Mouse (Mus musculus): ENCODE results near the gene Fads3. TPM values are rescaled to one million over a fixed set of nuclear protein-coding genes. Genes with fewer than 3 reads are reported as not detected.

Gene Fads3
- polyA plus RNA-seq, 1 experiment from 2014 or later: 40.7 TPM

Other genes with a start within 250 kb of the Fads3 start
- not detected in 2 replicates for gene Scgb2a2, start 194.0 kb upstream of the Fads3 start, polyA plus RNA-seq (2016; fragmentation: Nextera tagmentation; extraction: Ambion mirVana)
- 82.2 and 83.0 TPM in 2 replicates for gene Incenp, start 142.0 kb upstream of the Fads3 start, polyA plus RNA-seq (2016; fragmentation: Nextera tagmentation; extraction: Ambion mirVana)
- gene Fth1, start 61.0 kb upstream of the Fads3 start, polyA plus RNA-seq (2016; fragmentation: Nextera tagmentation; extraction: Ambion mirVana): 2,254 and 2,412 TPM in 2 replicates
- 0.32 and 0.34 TPM in 2 replicates for gene Best1, start 39.9 kb upstream of the Fads3 start, polyA plus RNA-seq (2016; fragmentation: Nextera tagmentation; extraction: Ambion mirVana)
- 38.0 and 39.7 TPM in 2 replicates for gene Rab3il1, start 39.9 kb upstream of the Fads3 start, polyA plus RNA-seq (2016; fragmentation: Nextera tagmentation; extraction: Ambion mirVana)
- 64.2 and 66.7 TPM in 2 replicates for gene Fads2, start 60.2 kb downstream of the Fads3 start, polyA plus RNA-seq (2016; fragmentation: Nextera tagmentation; extraction: Ambion mirVana)
- 72.1 and 75.0 TPM in 2 replicates for gene Fads1, start 141.3 kb downstream of the Fads3 start, polyA plus RNA-seq (2016; fragmentation: Nextera tagmentation; extraction: Ambion mirVana)
- gene Tmem258, start 162.4 kb downstream of the Fads3 start, polyA plus RNA-seq (2016; fragmentation: Nextera tagmentation; extraction: Ambion mirVana): 389 TPM in 2 replicates
- gene Fen1, start 162.6 kb downstream of the Fads3 start, polyA plus RNA-seq (2016; fragmentation: Nextera tagmentation; extraction: Ambion mirVana): 59.2 and 59.3 TPM in 2 replicates
- gene Myrf, start 199.2 kb downstream of the Fads3 start, polyA plus RNA-seq (2016; fragmentation: Nextera tagmentation; extraction: Ambion mirVana): 16.2 and 16.5 TPM in 2 replicates